Mouse (Mus musculus) stomach, postnatal 0 days (tissue): ENCODE data around the gene Ypel3.

ENCODE experiments used
- CTCF ChIP-seq: IDR thresholded peaks from 2 replicates; pipeline ENCODE4 v1.5.1; 2016; ENCODE audit warnings: antibody characterized with exemption, low read depth, mild to moderate bottlenecking, moderate library complexity
- EP300 ChIP-seq: optimal IDR thresholded peaks from 2 replicates; pipeline ENCODE3; 2016; ENCODE audit warnings: antibody characterized with exemption

DNA sequence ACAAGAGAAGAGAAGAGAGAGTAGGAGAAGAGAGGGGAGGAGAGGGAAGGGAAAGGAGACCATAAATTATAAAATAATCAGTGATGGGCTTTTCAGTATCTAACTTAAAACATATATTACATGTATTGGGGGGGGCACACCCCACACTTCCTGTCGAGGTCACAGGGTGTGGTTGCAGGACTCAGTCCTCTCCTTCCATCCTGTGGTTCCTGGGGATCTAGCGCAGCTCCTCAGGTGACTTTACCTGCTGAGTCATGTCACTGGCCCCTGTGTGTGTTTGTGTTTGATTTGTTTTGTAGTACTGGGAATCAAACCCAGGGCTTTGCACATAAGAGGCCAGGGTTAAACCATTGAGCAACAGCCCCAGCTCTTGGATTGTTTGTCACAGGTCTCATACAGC is 2.3 kb upstream of the Ypel3 start:
- TF ChIP-seq CTCF (no peak), EP300 (no peak)
